Mouse (Mus musculus) testis, adult 2 months (tissue): ENCODE measurements at regions not wholly inside any gene's neighbourhood (a gene's known extent, or its start where the extent isn't known, plus 50 kb on each side); places are given as distances from the start of the nearest gene placed in this dataset.

Source experiments
- H3K27ac ChIP-seq: fragments of 200-500 bp; 2 replicates; pipeline ENCODE4 v1.5.1; 2012; ENCODE audit warnings: low read depth, low read length; ENCODE audit not compliant: control insufficient read depth, insufficient read depth
- H3K27me3 ChIP-seq: fragments of 200-500 bp; 2 replicates; pipeline ENCODE4 v1.6.1; 2012; ENCODE audit warnings: mild to moderate bottlenecking, low read length, moderate library complexity; ENCODE audit not compliant: control insufficient read depth, insufficient read depth
- H3K36me3 ChIP-seq: fragments of 200-500 bp; 2 replicates; pipeline ENCODE4 v1.6.1; 2012; ENCODE audit warnings: mild to moderate bottlenecking, low read length; ENCODE audit not compliant: control insufficient read depth, insufficient read depth
- H3K4me1 ChIP-seq: fragments of 200-500 bp; 2 replicates; pipeline ENCODE4 v1.6.1; 2012; ENCODE audit warnings: low read length; ENCODE audit not compliant: control insufficient read depth, insufficient read depth
- H3K4me3 ChIP-seq: fragments of 200-500 bp; 2 replicates; pipeline ENCODE4 v1.5.1; 2012; ENCODE audit warnings: low read depth, mild to moderate bottlenecking, low read length, moderate library complexity, mixed read lengths; ENCODE audit not compliant: control insufficient read depth
- CTCF ChIP-seq: fragments of 200-500 bp; IDR thresholded peaks from 2 replicates; pipeline ENCODE4 v1.5.1; 2012; ENCODE audit warnings: low read depth, mild to moderate bottlenecking, inconsistent platforms, low read length, moderate library complexity; ENCODE audit not compliant: control insufficient read depth, insufficient read depth, insufficient replicate concordance
- POLR2A ChIP-seq: fragments of 200-500 bp; IDR thresholded peaks from 2 replicates; pipeline ENCODE4 v1.6.1; 2012; ENCODE audit warnings: low read depth, mild to moderate bottlenecking, inconsistent platforms, low read length, moderate library complexity; ENCODE audit not compliant: control insufficient read depth

- H3K27me3 ChIP-seq = no peaks in the 10 kb centered on the region
- TF ChIP-seq POLR2A (no peak), CTCF (no peak)
- H3K4me3 ChIP-seq = no peak overlapping the region
- no peak overlapping the region for H3K27ac ChIP-seq
- no peaks in the 10 kb centered on the region for H3K36me3 ChIP-seq
- no peaks in the 10 kb centered on the region for H3K4me1 ChIP-seq
These were observed 84.3 kb downstream of the Tmem168 start for GRCm38 (mm10) chr6:13523463-13524202.

DNA sequence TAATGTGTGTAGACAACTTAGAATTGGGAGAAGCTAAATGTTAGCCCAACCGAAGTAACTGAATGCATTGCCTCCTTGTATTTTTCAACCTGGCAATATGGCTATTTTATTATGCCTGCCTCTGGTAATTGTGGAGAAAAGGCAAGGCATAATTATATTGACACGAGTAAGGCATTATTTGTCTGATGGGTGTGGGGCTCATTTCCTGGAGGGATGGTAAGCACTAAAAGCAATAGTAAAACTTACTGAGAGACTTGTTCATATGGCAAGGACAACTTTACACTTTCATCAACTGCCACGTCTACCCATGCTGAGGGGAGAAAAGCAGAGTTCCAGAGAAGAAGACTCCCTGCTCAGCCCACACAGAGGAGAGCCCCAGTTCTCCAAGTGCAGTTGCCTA lies 93.8 kb downstream of the Tmem168 start:
- Histone ChIP-seq H3K4me1 (no peaks in the 10 kb centered on the region), H3K4me3 (no peak overlapping the region), H3K36me3 (no peaks in the 10 kb centered on the region), H3K27ac (no peak overlapping the region), H3K27me3 (no peaks in the 10 kb centered on the region)
- TF ChIP-seq CTCF (no peak), POLR2A (no peak)

DNA sequence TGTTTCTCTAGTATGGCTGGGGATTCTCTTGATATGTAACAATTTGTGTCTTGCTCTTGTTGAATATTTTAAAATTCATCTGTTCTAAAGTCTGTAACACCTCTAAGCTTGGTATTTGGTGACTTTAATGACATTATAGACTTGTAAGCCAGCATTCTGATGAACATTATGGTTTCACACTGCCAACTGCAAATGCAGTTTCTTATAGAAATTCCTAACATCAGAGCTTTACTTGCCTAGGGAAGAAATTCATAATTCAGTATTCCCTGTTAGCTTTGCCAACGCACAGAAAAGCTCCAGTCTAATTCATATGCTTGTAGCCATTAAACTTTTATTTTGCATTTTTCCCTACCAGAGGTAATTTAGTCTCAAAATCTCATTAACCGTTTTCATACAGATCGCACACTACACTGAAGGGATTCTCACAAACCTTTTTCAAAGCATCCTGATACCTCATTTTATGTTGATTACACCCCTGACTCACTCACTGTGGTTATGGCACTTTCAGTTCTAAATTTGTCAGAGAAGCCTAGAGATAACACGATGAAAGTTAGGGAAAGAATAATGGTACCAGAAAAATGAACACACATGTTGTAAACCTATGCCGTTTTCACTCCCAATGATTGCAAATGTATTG lies 131.3 kb downstream of the Tmem168 start:
- Histone ChIP-seq H3K27ac (no peak overlapping the region), H3K4me1 (no peaks in the 10 kb centered on the region), H3K27me3 (no peaks in the 10 kb centered on the region), H3K4me3 (no peak overlapping the region), H3K36me3 (no peaks in the 10 kb centered on the region)
- TF ChIP-seq CTCF (no peak), POLR2A (no peak)

- Histone ChIP-seq H3K4me1 (no peaks in the 10 kb centered on the region), H3K36me3 (no peaks in the 10 kb centered on the region), H3K27me3 (no peaks in the 10 kb centered on the region), H3K27ac (no peak overlapping the region), H3K4me3 (no peak overlapping the region)
- no peak for TF ChIP-seq CTCF
- no peak for TF ChIP-seq POLR2A
These were observed 158.6 kb downstream of the Tmem168 start for GRCm38 (mm10) chr6:13449160-13449787.

DNA sequence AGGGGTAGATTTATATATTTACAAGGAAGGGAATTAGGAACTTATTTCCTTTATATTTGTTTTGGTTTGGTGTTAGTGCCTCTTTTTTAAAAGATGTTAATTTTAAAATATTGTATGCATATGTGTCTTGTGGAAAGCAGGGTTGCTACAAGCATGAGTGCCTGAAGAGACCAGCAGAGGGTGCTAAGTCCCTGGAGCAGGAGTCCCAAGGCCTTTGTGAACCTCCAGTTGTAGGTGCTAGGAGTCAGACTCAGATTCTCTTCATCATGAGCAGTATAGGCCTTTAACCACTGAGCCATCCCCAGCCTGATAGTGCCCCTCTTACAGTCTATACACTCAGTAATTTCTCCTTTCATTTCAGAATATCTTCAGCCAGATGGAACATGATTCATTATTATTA lies 189.0 kb upstream of the Vwde start:
- Histone ChIP-seq H3K4me1 (no peaks in the 10 kb centered on the region), H3K36me3 (no peaks in the 10 kb centered on the region), H3K27me3 (no peaks in the 10 kb centered on the region), H3K4me3 (peak overlapping the region; percentile 74), H3K27ac (no peak overlapping the region)
- TF ChIP-seq CTCF (peak; percentile 36; the same call in 1 of the 2 replicates), POLR2A (no peak)

DNA sequence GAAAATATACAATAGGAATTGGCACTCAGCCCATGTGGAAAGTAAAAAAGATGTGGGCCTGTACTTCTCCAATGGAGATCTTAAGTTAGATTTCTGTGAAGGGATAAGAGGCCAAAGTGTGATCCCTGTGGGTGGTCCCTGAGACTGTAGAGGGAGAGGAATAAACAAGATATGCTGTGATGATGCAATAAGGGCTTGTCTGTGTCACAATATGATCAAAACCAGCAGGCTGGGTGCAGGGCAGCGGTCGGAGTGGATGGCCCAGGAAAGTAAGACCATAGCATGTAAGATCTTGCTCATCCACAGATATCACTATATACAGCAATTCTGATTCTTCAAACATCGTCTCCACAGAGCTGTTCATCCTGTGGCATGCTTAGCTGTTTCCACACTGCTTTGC lies 188.3 kb upstream of the Vwde start:
- Histone ChIP-seq H3K4me1 (no peaks in the 10 kb centered on the region), H3K36me3 (no peaks in the 10 kb centered on the region), H3K27ac (no peak overlapping the region), H3K4me3 (peak overlapping the region; percentile 30; the same call in 1 of the 2 replicates), H3K27me3 (no peaks in the 10 kb centered on the region)
- peak; percentile 52; the same call in 1 of the 2 replicates for TF ChIP-seq POLR2A
- TF ChIP-seq CTCF = no peak

DNA sequence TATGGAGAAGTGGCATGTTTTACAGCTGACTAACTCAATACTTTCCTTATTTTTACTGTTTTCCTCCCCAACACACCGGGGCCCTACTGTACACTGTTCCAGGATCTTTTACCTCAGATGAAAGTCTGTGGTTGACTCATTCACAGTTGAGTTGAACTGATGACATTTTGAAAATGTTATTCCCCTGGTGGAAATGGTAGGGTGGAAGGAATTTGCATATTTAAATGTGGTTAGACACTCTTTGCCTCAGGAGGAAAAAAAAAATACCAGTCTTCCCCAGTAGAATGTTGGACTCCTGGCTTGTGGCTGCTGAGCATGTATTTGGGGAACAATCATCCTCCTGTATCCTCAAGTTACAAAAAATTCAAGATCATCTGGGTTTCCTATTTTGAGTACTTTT lies 159.7 kb upstream of the Vwde start:
- no peak for TF ChIP-seq POLR2A
- no peak for TF ChIP-seq CTCF

More for the DNA sequence above, 159.7 kb upstream of the Vwde start:
- Histone ChIP-seq H3K4me3 (no peak overlapping the region), H3K36me3 (no peaks in the 10 kb centered on the region), H3K27ac (no peak overlapping the region), H3K4me1 (no peaks in the 10 kb centered on the region), H3K27me3 (no peaks in the 10 kb centered on the region)
